Mouse (Mus musculus): ENCODE data around the gene Znrd1as. TPM values are rescaled to one million over a fixed set of nuclear protein-coding genes. Genes with fewer than 3 reads are reported as not detected.

The Znrd1as gene
- 5.4 and 7.1 TPM in 2 replicates for polyA plus RNA-seq (2012; rRNA removed)

DNA sequence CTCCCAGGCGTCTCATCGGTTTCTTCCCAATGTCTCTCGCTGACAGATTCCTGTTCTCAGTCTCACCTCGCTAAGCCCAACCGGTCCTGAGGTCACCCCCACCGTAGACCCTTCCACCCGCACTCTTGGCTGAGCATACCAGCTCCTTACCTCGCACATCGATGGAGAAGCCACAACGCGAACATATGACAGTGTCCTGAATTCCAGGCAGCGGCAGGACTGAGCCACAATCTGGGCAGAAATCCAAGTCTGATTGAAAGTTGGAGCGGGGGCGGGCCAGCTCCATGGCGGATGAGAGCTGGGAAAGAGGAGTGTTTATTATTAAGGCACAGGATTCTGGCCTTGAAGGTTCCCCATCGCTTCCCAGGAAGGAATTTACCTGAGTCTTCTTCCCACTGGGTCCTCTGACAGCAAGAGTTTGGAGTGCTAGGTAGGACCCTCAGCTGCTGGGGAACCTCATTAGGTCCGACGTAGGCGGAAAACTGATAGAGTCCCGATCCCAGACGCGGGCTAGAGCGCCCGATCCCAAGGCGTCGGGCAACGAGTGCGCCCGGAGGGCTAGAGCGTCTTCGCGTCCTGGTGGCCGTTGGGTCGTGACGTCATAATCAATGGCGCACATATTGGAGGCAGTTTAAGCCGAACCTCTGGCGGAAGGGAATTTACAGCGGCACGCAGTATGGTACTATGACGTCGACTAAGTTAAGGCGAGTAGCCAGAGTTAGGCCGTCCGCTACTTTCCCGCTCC lies at the start of gene Znrd1as, which contains the start of gene Znrd1:
Gene Znrd1as, plus strand, starts transcription at position 594 of the 745 bp plus-strand sequence.
Gene Znrd1, minus strand, starts transcription at position 561 of the 745 bp plus-strand sequence.
- TF ChIP-seq CTCF (IDR thresholded peaks at IDR 0.05; ENCODE audit: extremely low read depth, insufficient read depth, low read length), result no peak
- peak; percentile 74 for TF ChIP-seq POLR2A (IDR thresholded peaks at IDR 0.05; ENCODE audit: extremely low read depth, insufficient read depth, low read length)
- H3K4me3 ChIP-seq (ENCODE audit: insufficient read depth, low read length), result peak within 1 kb of the TSS; percentile 91
- H3K27ac ChIP-seq (ENCODE audit: insufficient read depth, low read length), result peak within 1 kb of the TSS; percentile 39
- H3K4me1 ChIP-seq (ENCODE audit: control insufficient read depth, insufficient read depth, low read length), result peaks cover 2% of the 10 kb centered on the region; the same call in 1 of the 2 replicates

DNA sequence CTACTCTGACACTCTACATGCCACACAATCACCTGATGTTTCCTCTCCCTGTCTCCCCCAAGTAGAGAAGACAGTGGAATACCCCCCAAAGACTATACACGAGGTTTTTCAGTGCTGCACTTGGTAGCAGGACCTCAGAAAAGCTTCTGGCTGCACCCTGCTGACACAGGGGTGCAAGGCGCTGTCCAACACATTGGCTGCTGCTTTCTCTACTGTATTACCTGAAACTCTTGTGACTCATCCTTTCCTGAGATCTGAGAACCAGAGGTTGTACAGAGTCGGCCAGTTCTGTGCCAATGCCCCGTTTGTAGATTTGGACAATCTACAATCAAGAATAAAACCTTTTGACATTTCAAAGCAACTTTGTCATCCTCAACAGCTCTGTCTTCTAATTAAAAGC lies 48.6 kb upstream of the Znrd1as start:
- TF ChIP-seq CTCF (IDR thresholded peaks at IDR 0.05; ENCODE audit: extremely low read depth, insufficient read depth, low read length) (no peak), POLR2A (IDR thresholded peaks at IDR 0.05; ENCODE audit: extremely low read depth, insufficient read depth, low read length) (no peak)
- Histone ChIP-seq H3K27ac (ENCODE audit: insufficient read depth, low read length) (no peak overlapping the region), H3K4me1 (ENCODE audit: control insufficient read depth, insufficient read depth, low read length) (no peaks in the 10 kb centered on the region), H3K4me3 (ENCODE audit: insufficient read depth, low read length) (no peak overlapping the region)

DNA sequence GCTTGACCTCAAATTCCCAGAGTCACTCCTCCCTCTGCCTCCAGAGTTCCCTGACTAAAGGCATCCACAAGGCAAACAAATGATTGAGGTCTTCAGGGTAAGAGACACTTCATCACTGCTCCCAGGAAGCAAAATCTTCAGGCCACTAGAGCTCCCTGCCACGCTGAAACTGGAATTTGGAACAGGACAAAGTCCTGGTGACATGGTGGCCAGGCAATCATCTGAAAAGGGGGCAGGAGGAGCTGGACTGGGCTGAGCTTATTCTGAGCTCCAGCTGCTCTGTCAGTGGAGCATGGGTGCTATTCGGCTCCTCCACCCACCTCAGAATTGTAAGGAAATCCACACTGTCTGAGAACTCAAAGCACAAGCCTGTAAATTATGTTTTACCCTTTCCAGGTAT lies 46.4 kb upstream of the Znrd1as start:
- no peaks in the 10 kb centered on the region for H3K4me1 ChIP-seq (ENCODE audit: control insufficient read depth, insufficient read depth, low read length)
- H3K4me3 ChIP-seq (ENCODE audit: insufficient read depth, low read length), result no peak overlapping the region
- no peak overlapping the region for H3K27ac ChIP-seq (ENCODE audit: insufficient read depth, low read length)
- TF ChIP-seq CTCF (IDR thresholded peaks at IDR 0.05; ENCODE audit: extremely low read depth, insufficient read depth, low read length), result no peak
- no peak for TF ChIP-seq POLR2A (IDR thresholded peaks at IDR 0.05; ENCODE audit: extremely low read depth, insufficient read depth, low read length)

DNA sequence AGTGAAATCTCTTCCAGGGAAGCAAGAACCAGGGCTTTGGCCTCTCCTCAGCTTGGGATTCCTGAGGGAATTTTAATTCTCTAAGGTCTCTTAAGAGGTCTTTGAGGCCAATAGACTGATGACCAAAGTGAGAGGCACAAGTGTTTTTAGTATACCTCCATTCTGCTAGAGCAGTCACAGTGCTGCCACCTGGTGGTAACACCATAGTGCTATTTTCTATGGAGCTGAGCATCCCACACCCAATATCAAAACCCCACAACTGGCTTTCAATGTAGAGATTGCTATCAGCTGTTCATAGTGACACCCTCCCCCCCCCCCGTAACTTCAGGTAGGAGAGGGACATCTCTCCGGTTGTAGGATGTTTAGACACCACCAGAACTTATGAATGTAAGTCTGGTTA lies 44.3 kb upstream of the Znrd1as start:
- Histone ChIP-seq H3K4me1 (ENCODE audit: control insufficient read depth, insufficient read depth, low read length) (no peaks in the 10 kb centered on the region), H3K4me3 (ENCODE audit: insufficient read depth, low read length) (no peak overlapping the region), H3K27ac (ENCODE audit: insufficient read depth, low read length) (no peak overlapping the region)
- no peak for TF ChIP-seq POLR2A (IDR thresholded peaks at IDR 0.05; ENCODE audit: extremely low read depth, insufficient read depth, low read length)
- peak; percentile 53; the same call in 1 of the 2 replicates for TF ChIP-seq CTCF (IDR thresholded peaks at IDR 0.05; ENCODE audit: extremely low read depth, insufficient read depth, low read length)

DNA sequence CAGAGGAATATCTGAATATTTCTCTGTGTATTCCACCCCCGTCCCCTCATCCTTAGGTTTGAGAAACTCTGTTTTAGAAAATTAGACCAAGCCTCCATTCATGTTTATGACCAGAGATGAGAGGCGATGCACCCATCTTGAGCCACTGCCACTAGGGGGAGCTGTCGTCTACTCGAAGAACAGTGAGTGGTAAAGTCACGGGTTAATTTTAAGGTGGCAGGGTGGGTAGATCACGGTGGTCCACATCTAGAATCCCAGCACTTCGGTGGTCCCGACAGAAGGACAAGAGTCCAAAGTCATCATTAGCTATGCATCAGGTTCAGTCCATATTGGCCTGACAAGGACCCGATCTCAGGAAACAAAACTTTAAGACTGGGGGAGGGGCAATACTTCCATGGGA lies 43.3 kb upstream of the Znrd1as start:
- TF ChIP-seq POLR2A (IDR thresholded peaks at IDR 0.05; ENCODE audit: extremely low read depth, insufficient read depth, low read length), result no peak
- peak; percentile 82 for TF ChIP-seq CTCF (IDR thresholded peaks at IDR 0.05; ENCODE audit: extremely low read depth, insufficient read depth, low read length)
- H3K27ac ChIP-seq (ENCODE audit: insufficient read depth, low read length), result no peak overlapping the region
- H3K4me3 ChIP-seq (ENCODE audit: insufficient read depth, low read length), result no peak overlapping the region
- no peaks in the 10 kb centered on the region for H3K4me1 ChIP-seq (ENCODE audit: control insufficient read depth, insufficient read depth, low read length)

DNA sequence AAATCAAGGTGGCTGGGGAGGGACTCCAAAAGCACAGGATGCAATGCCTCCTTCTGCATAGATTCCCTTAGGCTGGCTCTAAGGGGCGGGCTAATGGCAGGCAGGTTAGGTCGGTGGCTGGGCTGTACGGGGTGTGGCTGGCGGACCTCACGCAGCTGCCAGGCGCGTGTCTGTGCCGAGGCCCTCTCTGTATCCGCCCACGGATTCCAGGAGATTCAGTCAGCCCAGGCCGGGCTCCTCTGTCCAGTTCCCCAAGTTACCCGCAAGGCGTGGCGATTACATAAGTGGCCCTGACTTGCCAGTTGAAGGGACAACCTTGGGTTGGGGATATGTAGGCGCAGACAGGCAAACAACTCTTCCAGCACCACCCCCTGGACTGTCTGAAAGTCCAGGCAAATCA lies 38.2 kb upstream of the Znrd1as start:
- TF ChIP-seq POLR2A (IDR thresholded peaks at IDR 0.05; ENCODE audit: extremely low read depth, insufficient read depth, low read length), result no peak
- no peak for TF ChIP-seq CTCF (IDR thresholded peaks at IDR 0.05; ENCODE audit: extremely low read depth, insufficient read depth, low read length)
- no peak overlapping the region for H3K4me3 ChIP-seq (ENCODE audit: insufficient read depth, low read length)

DNA sequence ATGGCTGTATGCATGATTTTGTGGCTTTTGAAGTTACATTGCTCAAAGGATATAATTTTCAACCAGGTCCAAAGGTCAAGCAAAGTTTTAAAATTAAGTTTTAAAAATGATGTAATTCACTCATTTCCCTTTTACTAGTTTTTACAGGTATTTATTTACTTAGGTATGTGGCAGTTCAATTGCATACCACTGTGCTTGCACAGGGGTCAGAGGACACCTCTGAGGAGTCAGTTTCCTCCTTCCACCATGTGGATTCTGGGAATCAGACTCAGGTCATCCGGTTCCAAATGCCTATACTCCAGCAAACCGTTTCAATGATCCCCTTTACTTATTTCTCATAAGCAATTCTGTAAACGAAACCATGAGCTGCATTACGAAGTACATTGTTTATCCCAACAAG lies 35.7 kb upstream of the Znrd1as start:
- H3K4me1 ChIP-seq (ENCODE audit: control insufficient read depth, insufficient read depth, low read length), result no peaks in the 10 kb centered on the region
- no peak overlapping the region for H3K4me3 ChIP-seq (ENCODE audit: insufficient read depth, low read length)
- H3K27ac ChIP-seq (ENCODE audit: insufficient read depth, low read length), result no peak overlapping the region
- TF ChIP-seq POLR2A (IDR thresholded peaks at IDR 0.05; ENCODE audit: extremely low read depth, insufficient read depth, low read length) (no peak), CTCF (IDR thresholded peaks at IDR 0.05; ENCODE audit: extremely low read depth, insufficient read depth, low read length) (no peak)

More for the DNA sequence above, 38.2 kb upstream of the Znrd1as start:
- H3K4me1 ChIP-seq (ENCODE audit: control insufficient read depth, insufficient read depth, low read length), result no peaks in the 10 kb centered on the region
- no peak overlapping the region for H3K27ac ChIP-seq (ENCODE audit: insufficient read depth, low read length)

DNA sequence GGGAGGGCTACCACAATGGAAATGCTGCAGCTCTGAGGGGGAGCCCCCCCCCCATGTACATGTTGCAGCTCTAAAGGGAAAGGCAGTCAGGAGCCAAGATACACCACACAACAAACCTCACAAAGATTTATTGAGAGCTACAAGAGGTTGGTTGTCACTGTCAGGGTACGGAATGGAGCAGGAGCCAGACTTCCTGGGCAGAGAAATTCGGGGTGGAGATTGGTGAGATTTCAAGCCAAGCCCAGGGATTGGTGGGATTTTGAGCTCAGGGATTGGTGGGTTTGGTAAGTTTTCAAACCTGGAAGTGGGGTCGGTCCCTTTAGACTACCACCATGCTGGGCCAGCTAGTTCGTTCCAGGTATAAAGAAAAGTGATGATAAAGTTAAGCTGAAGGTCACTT lies 34.9 kb upstream of the Znrd1as start:
- no peaks in the 10 kb centered on the region for H3K4me1 ChIP-seq (ENCODE audit: control insufficient read depth, insufficient read depth, low read length)
- TF ChIP-seq POLR2A (IDR thresholded peaks at IDR 0.05; ENCODE audit: extremely low read depth, insufficient read depth, low read length), result no peak
- no peak for TF ChIP-seq CTCF (IDR thresholded peaks at IDR 0.05; ENCODE audit: extremely low read depth, insufficient read depth, low read length)
- H3K27ac ChIP-seq (ENCODE audit: insufficient read depth, low read length), result no peak overlapping the region
- no peak overlapping the region for H3K4me3 ChIP-seq (ENCODE audit: insufficient read depth, low read length)

DNA sequence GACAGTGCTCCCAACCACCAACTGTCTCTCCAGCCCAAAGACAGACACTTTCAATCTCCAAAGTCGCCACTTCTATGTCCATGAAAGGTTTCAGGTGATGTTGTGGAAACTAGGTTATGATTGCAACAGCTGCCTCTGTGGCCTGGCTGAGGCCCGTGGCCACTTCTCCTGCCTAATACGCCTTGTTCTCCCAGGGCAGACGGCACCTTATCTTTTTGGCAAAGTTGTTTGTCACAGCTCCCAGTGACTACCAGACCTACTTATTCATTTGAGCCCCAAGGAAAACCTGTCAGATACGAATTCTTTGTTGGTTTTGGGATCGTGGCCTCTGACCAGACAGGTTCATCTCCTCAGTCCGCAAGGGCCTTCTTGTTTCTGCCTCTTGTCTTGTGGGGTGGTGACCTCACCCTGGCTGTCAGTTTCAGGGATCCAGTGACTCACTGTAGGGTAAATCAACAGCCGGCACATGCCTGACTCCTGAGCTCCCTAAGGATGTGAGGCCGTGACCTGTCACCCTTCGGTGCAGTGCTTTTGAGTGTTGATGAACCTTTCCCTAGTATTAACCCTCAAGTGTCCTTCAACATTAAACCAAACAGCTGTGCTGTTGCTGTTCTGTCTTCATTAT lies 30.8 kb upstream of the Znrd1as start:
- peaks cover 1% of the 10 kb centered on the region; the same call in 1 of the 2 replicates for H3K4me1 ChIP-seq (ENCODE audit: control insufficient read depth, insufficient read depth, low read length)
- no peak overlapping the region for H3K4me3 ChIP-seq (ENCODE audit: insufficient read depth, low read length)
- H3K27ac ChIP-seq (ENCODE audit: insufficient read depth, low read length), result no peak overlapping the region
- no peak for TF ChIP-seq POLR2A (IDR thresholded peaks at IDR 0.05; ENCODE audit: extremely low read depth, insufficient read depth, low read length)
- no peak for TF ChIP-seq CTCF (IDR thresholded peaks at IDR 0.05; ENCODE audit: extremely low read depth, insufficient read depth, low read length)

Measured in cortical plate, adult 2 months (tissue).